Mouse (Mus musculus) thymus, adult 2 months (tissue): Measurements from ENCODE around the gene Skida1.

Source experiments
- CTCF ChIP-seq: fragments of 200-500 bp; IDR thresholded peaks from 2 replicates; pipeline ENCODE4 v1.5.1; 2012; ENCODE audit warnings: mild to moderate bottlenecking, control low read depth, low read length, moderate library complexity, borderline replicate concordance; ENCODE audit not compliant: control insufficient read depth, poor library complexity, insufficient read depth; ENCODE audit errors: extremely low read depth
- POLR2A ChIP-seq: fragments of 200-500 bp; IDR thresholded peaks from 2 replicates; pipeline ENCODE4 v1.6.1; 2012; ENCODE audit warnings: mild to moderate bottlenecking, low read length, control low read depth, moderate library complexity; ENCODE audit not compliant: control insufficient read depth, poor library complexity, insufficient read depth; ENCODE audit errors: extremely low read depth

DNA sequence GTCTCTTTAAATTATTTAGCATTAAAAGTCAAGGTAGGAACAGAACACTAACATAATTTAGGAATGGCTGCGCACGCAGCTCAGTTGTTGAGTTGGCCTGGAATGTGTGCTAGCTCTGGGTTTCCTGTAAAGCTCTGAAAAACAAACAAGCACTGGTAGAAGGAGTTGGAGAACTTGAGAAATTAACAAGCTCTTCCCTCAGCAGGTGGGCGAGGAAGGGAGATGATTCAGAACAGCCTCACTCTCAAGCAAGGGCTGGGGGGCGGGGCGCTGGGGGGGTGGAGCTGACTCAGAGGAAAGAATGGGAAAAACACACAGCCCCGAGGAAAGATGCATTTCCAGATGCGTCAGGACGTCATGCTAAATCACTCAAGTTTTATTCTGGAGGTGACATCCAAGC, 43.7 kb downstream of the Skida1 start:
- TF ChIP-seq CTCF (no peak), POLR2A (no peak)
